Mouse (Mus musculus): ENCODE measurements at regions not wholly inside any gene's neighbourhood (a gene's known extent, or its start where the extent isn't known, plus 50 kb on each side); places are given as distances from the start of the nearest gene placed in this dataset.
"Not testable (repeated sequence)": the region's sequence is repeated elsewhere in the genome, so short reads cannot be mapped to it uniquely, and the experiment has no call there.

- no peaks in the 10 kb centered on the region for H3K9me3 ChIP-seq
- 97% methylated on average over 1 of the region's 1 CpGs for WGBS
- no peak overlapping the region for H3K27ac ChIP-seq
- no peak overlapping the region for H3K4me3 ChIP-seq
- no peak for ATAC-seq (ENCODE audit: low FRiP score)
- no peaks in the 10 kb centered on the region for H3K27me3 ChIP-seq
- no peaks in the 10 kb centered on the region for H3K4me1 ChIP-seq (replicated peaks)
- H3K36me3 ChIP-seq = no peaks in the 10 kb centered on the region
- H3K9ac ChIP-seq = no peak overlapping the region
- H3K4me2 ChIP-seq = no peak overlapping the region
Measured at GRCm38 (mm10) chr15:92965556-92965955, 309.4 kb downstream of the Gxylt1 start.

GRCm38 (mm10) chr15:92964901-92965300 is 310.1 kb downstream of the Gxylt1 start:
- Histone ChIP-seq H3K4me1 (replicated peaks) (no peaks in the 10 kb centered on the region), H3K4me2 (no peak overlapping the region), H3K27me3 (no peaks in the 10 kb centered on the region), H3K36me3 (no peaks in the 10 kb centered on the region), H3K27ac (no peak overlapping the region), H3K4me3 (no peak overlapping the region), H3K9me3 (no peaks in the 10 kb centered on the region), H3K9ac (no peak overlapping the region)
- WGBS = 87% methylated on average over 3 of the region's 3 CpGs
- no peak for ATAC-seq (ENCODE audit: low FRiP score)

GRCm38 (mm10) chr15:92964131-92964530 is 310.8 kb downstream of the Gxylt1 start:
- H3K9me3 ChIP-seq = no peaks in the 10 kb centered on the region
- no peaks in the 10 kb centered on the region for H3K4me1 ChIP-seq (replicated peaks)
- 73% methylated on average over 1 of the region's 1 CpGs for WGBS
- H3K36me3 ChIP-seq = no peaks in the 10 kb centered on the region
- H3K9ac ChIP-seq = no peak overlapping the region
- no peaks in the 10 kb centered on the region for H3K27me3 ChIP-seq
- no peak for ATAC-seq (ENCODE audit: low FRiP score)
- no peak overlapping the region for H3K4me3 ChIP-seq
- H3K4me2 ChIP-seq = no peak overlapping the region
- no peak overlapping the region for H3K27ac ChIP-seq

GRCm38 (mm10) chr15:92950912-92951311 is 324.1 kb downstream of the Gxylt1 start:
- not testable (repeated sequence) for H3K4me1 ChIP-seq (replicated peaks); H3K27ac ChIP-seq; H3K4me3 ChIP-seq; ATAC-seq (ENCODE audit: low FRiP score); H3K9ac ChIP-seq; H3K36me3 ChIP-seq; H3K9me3 ChIP-seq; H3K4me2 ChIP-seq; H3K27me3 ChIP-seq
- WGBS = 83% methylated on average over 3 of the region's 3 CpGs

GRCm38 (mm10) chr15:92946216-92946615 is 328.8 kb downstream of the Gxylt1 start:
- no peaks in the 10 kb centered on the region for H3K27me3 ChIP-seq
- H3K4me3 ChIP-seq = no peak overlapping the region
- H3K9me3 ChIP-seq = no peaks in the 10 kb centered on the region
- no peak overlapping the region for H3K27ac ChIP-seq
- WGBS = 50% methylated on average over 5 of the region's 5 CpGs
- H3K4me1 ChIP-seq (replicated peaks) = peaks cover 7% of the 10 kb centered on the region
- no peak overlapping the region for H3K9ac ChIP-seq
- ATAC-seq (ENCODE audit: low FRiP score) = no peak
- no peak overlapping the region for H3K4me2 ChIP-seq
- no peaks in the 10 kb centered on the region for H3K36me3 ChIP-seq

- 66% methylated on average over 8 of the region's 8 CpGs for WGBS
- Histone ChIP-seq H3K9me3 (no peaks in the 10 kb centered on the region), H3K9ac (no peak overlapping the region), H3K4me3 (no peak overlapping the region), H3K4me1 (replicated peaks) (no peaks in the 10 kb centered on the region), H3K36me3 (no peaks in the 10 kb centered on the region), H3K27ac (no peak overlapping the region), H3K4me2 (no peak overlapping the region), H3K27me3 (no peaks in the 10 kb centered on the region)
- ATAC-seq (ENCODE audit: low FRiP score) = no peak
Measured at GRCm38 (mm10) chr15:92903821-92904220, 371.2 kb downstream of the Gxylt1 start.

- H3K4me3 ChIP-seq = no peak overlapping the region
- no peak overlapping the region for H3K9ac ChIP-seq
- ATAC-seq (ENCODE audit: low FRiP score) = no peak
- 92% methylated on average over 7 of the region's 7 CpGs for WGBS
- no peaks in the 10 kb centered on the region for H3K36me3 ChIP-seq
- no peak overlapping the region for H3K27ac ChIP-seq
- H3K9me3 ChIP-seq = no peaks in the 10 kb centered on the region
- H3K4me1 ChIP-seq (replicated peaks) = no peaks in the 10 kb centered on the region
- H3K4me2 ChIP-seq = no peak overlapping the region
- H3K27me3 ChIP-seq = no peaks in the 10 kb centered on the region
Measured at GRCm38 (mm10) chr15:92897277-92897676, 377.7 kb downstream of the Gxylt1 start.

GRCm38 (mm10) chr15:92895836-92896235 is 379.1 kb downstream of the Gxylt1 start:
- no peak for ATAC-seq (ENCODE audit: low FRiP score)

GRCm38 (mm10) chr15:92876438-92876837 is 398.5 kb downstream of the Gxylt1 start:
- Histone ChIP-seq H3K4me1 (replicated peaks) (no peaks in the 10 kb centered on the region), H3K27ac (no peak overlapping the region), H3K9me3 (no peaks in the 10 kb centered on the region), H3K36me3 (no peaks in the 10 kb centered on the region), H3K4me3 (no peak overlapping the region), H3K4me2 (no peak overlapping the region), H3K9ac (no peak overlapping the region), H3K27me3 (no peaks in the 10 kb centered on the region)
- no peak for ATAC-seq (ENCODE audit: low FRiP score)
- WGBS = 79% methylated on average over 5 of the region's 5 CpGs

More at GRCm38 (mm10) chr15:92895836-92896235, 379.1 kb downstream of the Gxylt1 start:
- Histone ChIP-seq H3K9me3 (no peaks in the 10 kb centered on the region), H3K36me3 (no peaks in the 10 kb centered on the region), H3K27me3 (no peaks in the 10 kb centered on the region), H3K27ac (no peak overlapping the region), H3K4me1 (replicated peaks) (no peaks in the 10 kb centered on the region), H3K4me2 (no peak overlapping the region), H3K4me3 (no peak overlapping the region), H3K9ac (no peak overlapping the region)
- WGBS = 82% methylated on average over 4 of the region's 4 CpGs

- 83% methylated on average over 5 of the region's 5 CpGs for WGBS
- no peaks in the 10 kb centered on the region for H3K27me3 ChIP-seq
- no peaks in the 10 kb centered on the region for H3K9me3 ChIP-seq
- no peak overlapping the region for H3K9ac ChIP-seq
- no peak overlapping the region for H3K4me3 ChIP-seq
- no peaks in the 10 kb centered on the region for H3K4me1 ChIP-seq (replicated peaks)
- H3K4me2 ChIP-seq = no peak overlapping the region
- no peak overlapping the region for H3K27ac ChIP-seq
- no peak for ATAC-seq (ENCODE audit: low FRiP score)
- no peaks in the 10 kb centered on the region for H3K36me3 ChIP-seq
Measured at GRCm38 (mm10) chr15:92864106-92864505, 410.9 kb downstream of the Gxylt1 start.

DNA sequence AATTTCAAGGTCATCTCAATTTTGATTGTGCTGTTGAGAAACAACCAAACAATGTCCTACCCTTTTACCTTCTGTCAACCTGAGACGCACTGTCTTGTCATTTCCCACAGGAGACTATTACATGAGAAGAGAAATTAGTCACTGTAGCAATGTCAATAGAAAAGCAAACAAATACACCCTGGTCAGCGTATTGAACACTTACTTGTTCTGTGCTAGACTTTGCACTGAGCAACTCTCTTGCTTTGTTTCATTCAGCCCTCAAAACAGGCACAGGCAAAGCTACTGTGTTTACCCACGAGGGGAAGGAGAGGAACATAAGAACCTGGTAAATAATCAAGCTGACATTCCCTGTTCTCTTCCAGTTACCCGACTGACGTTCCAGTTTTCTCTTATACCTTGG is 424.1 kb downstream of the Gxylt1 start:
- Histone ChIP-seq H3K4me1 (replicated peaks) (no peaks in the 10 kb centered on the region), H3K9me3 (no peaks in the 10 kb centered on the region), H3K4me2 (no peak overlapping the region), H3K27me3 (no peaks in the 10 kb centered on the region), H3K9ac (no peak overlapping the region), H3K36me3 (no peaks in the 10 kb centered on the region), H3K4me3 (no peak overlapping the region), H3K27ac (no peak overlapping the region)
- ATAC-seq (ENCODE audit: low FRiP score) = no peak
- WGBS = 66% methylated on average over 5 of the region's 5 CpGs

- Histone ChIP-seq H3K27ac (peak overlapping the region; percentile 66), H3K9me3 (no peaks in the 10 kb centered on the region), H3K9ac (no peak overlapping the region), H3K4me2 (no peak overlapping the region), H3K36me3 (no peaks in the 10 kb centered on the region), H3K4me3 (no peak overlapping the region), H3K27me3 (no peaks in the 10 kb centered on the region), H3K4me1 (replicated peaks) (peaks cover 11% of the 10 kb centered on the region)
- 69% methylated on average over 5 of the region's 5 CpGs for WGBS
- ATAC-seq (ENCODE audit: low FRiP score) = no peak
Measured at GRCm38 (mm10) chr15:92840035-92840434, 434.9 kb downstream of the Gxylt1 start.

DNA sequence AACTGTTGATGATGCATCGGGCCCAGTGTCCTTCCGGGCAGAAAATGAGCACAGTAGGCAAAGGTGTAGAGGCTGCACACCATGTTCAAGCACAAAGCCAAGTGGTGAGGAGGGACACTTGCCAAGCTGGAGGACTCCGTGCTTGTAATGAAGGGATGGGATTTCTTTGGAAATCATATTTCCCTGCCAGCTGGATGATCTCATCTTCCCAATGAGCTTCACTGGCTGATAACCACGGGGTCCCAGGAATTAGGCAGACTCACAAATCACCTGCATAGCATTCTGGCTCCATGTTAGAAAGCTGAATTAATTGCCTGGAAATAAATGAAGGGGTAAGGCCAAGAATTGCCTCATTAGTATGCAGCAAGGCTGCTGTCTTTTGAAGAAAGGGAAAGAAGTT is 435.4 kb downstream of the Gxylt1 start:
- Histone ChIP-seq H3K36me3 (no peaks in the 10 kb centered on the region), H3K4me1 (replicated peaks) (peaks cover 11% of the 10 kb centered on the region), H3K4me2 (no peak overlapping the region), H3K9ac (no peak overlapping the region), H3K27ac (peak overlapping the region; percentile 67), H3K27me3 (no peaks in the 10 kb centered on the region), H3K9me3 (no peaks in the 10 kb centered on the region), H3K4me3 (no peak overlapping the region)
- WGBS = 62% methylated on average over 4 of the region's 4 CpGs
- 0 out of 2 replicates have a peak, but pooled peaks have one; percentile 28 for ATAC-seq (ENCODE audit: low FRiP score)

GRCm38 (mm10) chr15:92826136-92826535 is 429.5 kb downstream of the Pdzrn4 start:
- Histone ChIP-seq H3K4me1 (replicated peaks) (no peaks in the 10 kb centered on the region), H3K27ac (no peak overlapping the region), H3K27me3 (no peaks in the 10 kb centered on the region), H3K4me3 (no peak overlapping the region), H3K9ac (no peak overlapping the region), H3K4me2 (no peak overlapping the region), H3K36me3 (no peaks in the 10 kb centered on the region), H3K9me3 (no peaks in the 10 kb centered on the region)
- no peak for ATAC-seq (ENCODE audit: low FRiP score)
- 63% methylated on average over 4 of the region's 4 CpGs for WGBS
